Mouse (Mus musculus) limb, embryonic 11.5 days (tissue): ENCODE measurements around the gene Wbp11. TPM values are rescaled to one million over a fixed set of nuclear protein-coding genes. Genes with fewer than 3 reads are reported as not detected.
A peak's percentile ranks its signal among the peaks of the same experiment; 100 is the strongest.

ENCODE experiments used
- ATAC-seq: fragments of 200-750 bp; cut with Nextera tagmentation; 2 replicates; pipeline ENCODE4 v1.8.0; 2017; ENCODE audit warnings: low read depth; ENCODE audit not compliant: insufficient number of reproducible peaks, low FRiP score, low TSS enrichment
- DNase-seq: peaks from one replicate; pipeline ENCODE4 v3.0.0-alpha.2; 2015; ENCODE audit warnings: low spot score
- H3K27ac ChIP-seq: fragments of 300-500 bp; sonication (generic); replicated peaks from 2 replicates; pipeline ENCODE4 v1.5.1; 2014; ENCODE audit warnings: low read depth, mild to moderate bottlenecking, low read length
- H3K27me3 ChIP-seq: fragments of 300-500 bp; sonication (generic); 2 replicates; pipeline ENCODE4 v1.6.1; 2014; ENCODE audit warnings: mild to moderate bottlenecking, low read length, mixed read lengths; ENCODE audit not compliant: control insufficient read depth, insufficient read depth
- H3K36me3 ChIP-seq: fragments of 300-500 bp; sonication (generic); 2 replicates; pipeline ENCODE4 v1.6.1; 2014; ENCODE audit warnings: mild to moderate bottlenecking, low read length, moderate library complexity, mixed read lengths; ENCODE audit not compliant: control insufficient read depth, insufficient read depth
- H3K4me1 ChIP-seq: fragments of 300-500 bp; sonication (generic); 2 replicates; pipeline ENCODE4 v1.6.1; 2014; ENCODE audit warnings: low read length, mixed read lengths; ENCODE audit not compliant: control insufficient read depth, insufficient read depth
- H3K4me2 ChIP-seq: fragments of 300-500 bp; sonication (generic); 2 replicates; pipeline ENCODE4 v1.6.1; 2014; ENCODE audit warnings: low read depth, mild to moderate bottlenecking, moderate library complexity; ENCODE audit not compliant: severe bottlenecking
- H3K4me3 ChIP-seq: fragments of 300-500 bp; sonication (generic); 2 replicates; pipeline ENCODE4 v1.5.1; 2014; ENCODE audit warnings: low read depth, low read length
- H3K9ac ChIP-seq: fragments of 300-500 bp; sonication (generic); 2 replicates; pipeline ENCODE4 v1.6.1; 2014; ENCODE audit warnings: mild to moderate bottlenecking, low read length
- H3K9me3 ChIP-seq: fragments of 300-500 bp; sonication (generic); 2 replicates; pipeline ENCODE4 v1.6.1; 2016; ENCODE audit warnings: low read length; ENCODE audit not compliant: control insufficient read depth
- WGBS: fragments of 180-500 bp; shearing (Covaris S2); extraction: QIAGEN DNeasy Blood & Tissue Kit; methylation state at CpG from one replicate; pipeline ENCODE4 v1.1.7; 2014; 5-methylcytosine and 5-hydroxymethylcytosine counted together
- polyA plus RNA-seq: library from polyadenylated mRNA; unstranded; fragments of >200 nt; fragmentation: Nextera tagmentation; extraction: Ambion mirVana; gene quantifications from 2 replicates; pipeline ENCODE4 v1.2.1, GENCODE M21; 2014

Gene Wbp11
- polyA plus RNA-seq, 1 experiment from 2014 or later: 169 TPM

GRCm38 (mm10) chr6:136815381-136815780 lies 12.7 kb downstream of the Wbp11 start:
- WGBS: 94% methylated on average over 7 of the region's 7 CpGs
- peaks cover 46% of the 10 kb centered on the region for H3K36me3 ChIP-seq
- no peaks in the 10 kb centered on the region for H3K27me3 ChIP-seq

GRCm38 (mm10) chr6:136813117-136813516 lies 14.9 kb downstream of the Wbp11 start:
- 47% methylated on average over 4 of the region's 4 CpGs for WGBS
- H3K4me2 ChIP-seq: no peak overlapping the region
- H3K4me1 ChIP-seq: no peaks in the 10 kb centered on the region
- no peak overlapping the region for H3K4me3 ChIP-seq
- ATAC-seq (no peak), DNase-seq (no peak)
- peaks cover 36% of the 10 kb centered on the region for H3K36me3 ChIP-seq
- no peaks in the 10 kb centered on the region for H3K27me3 ChIP-seq
- no peak overlapping the region for H3K27ac ChIP-seq
- no peaks in the 10 kb centered on the region for H3K9me3 ChIP-seq
- H3K9ac ChIP-seq: no peak overlapping the region

More at GRCm38 (mm10) chr6:136815381-136815780, 12.7 kb downstream of the Wbp11 start:
- ATAC-seq (no peak), DNase-seq (no peak)
- no peak overlapping the region for H3K27ac ChIP-seq
- H3K9ac ChIP-seq: no peak overlapping the region
- no peaks in the 10 kb centered on the region for H3K9me3 ChIP-seq
- no peak overlapping the region for H3K4me2 ChIP-seq
- no peak overlapping the region for H3K4me3 ChIP-seq
- no peaks in the 10 kb centered on the region for H3K4me1 ChIP-seq

- DNase-seq (no peak), ATAC-seq (no peak)
- H3K27me3 ChIP-seq: no peaks in the 10 kb centered on the region
- H3K4me2 ChIP-seq: no peak overlapping the region
- H3K9me3 ChIP-seq: no peaks in the 10 kb centered on the region
- no peaks in the 10 kb centered on the region for H3K4me1 ChIP-seq
- H3K36me3 ChIP-seq: peaks cover 24% of the 10 kb centered on the region
- H3K4me3 ChIP-seq: no peak overlapping the region
- no peak overlapping the region for H3K9ac ChIP-seq
- 89% methylated on average over 10 of the region's 10 CpGs for WGBS
- no peak overlapping the region for H3K27ac ChIP-seq
Observed at GRCm38 (mm10) chr6:136811196-136811595, 16.8 kb downstream of the Wbp11 start.

DNA sequence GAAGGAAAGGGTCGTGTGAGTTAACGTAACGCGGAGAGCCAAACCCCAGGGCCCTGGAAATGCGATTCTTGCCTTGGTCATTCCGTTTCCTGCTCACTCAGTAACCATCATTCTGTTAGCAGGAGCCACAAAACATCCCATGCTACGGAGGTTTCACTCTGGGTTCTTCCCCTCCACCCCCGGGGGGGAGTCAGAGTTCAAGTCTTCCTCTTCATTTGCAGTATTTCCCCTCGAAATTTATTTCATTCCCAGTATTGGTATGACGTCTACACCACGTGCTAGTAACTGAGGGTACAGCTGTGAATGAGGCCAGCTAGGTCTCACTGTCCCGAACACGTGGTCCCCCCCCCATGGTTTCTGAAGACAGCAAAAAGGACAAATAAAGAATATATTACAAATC lies 18.4 kb downstream of the Wbp11 start:
- Histone ChIP-seq H3K27ac (no peak overlapping the region), H3K9ac (no peak overlapping the region), H3K36me3 (peaks cover 14% of the 10 kb centered on the region), H3K9me3 (no peaks in the 10 kb centered on the region), H3K4me2 (peak overlapping the region; percentile 90; the same call in 1 of the 2 replicates), H3K4me3 (peak overlapping the region; percentile 71; the same call in 1 of the 2 replicates), H3K27me3 (no peaks in the 10 kb centered on the region), H3K4me1 (peaks cover 2% of the 10 kb centered on the region; the same call in 1 of the 2 replicates)
- ATAC-seq (no peak), DNase-seq (no peak)
- WGBS: 77% methylated on average over 13 of the region's 13 CpGs

DNA sequence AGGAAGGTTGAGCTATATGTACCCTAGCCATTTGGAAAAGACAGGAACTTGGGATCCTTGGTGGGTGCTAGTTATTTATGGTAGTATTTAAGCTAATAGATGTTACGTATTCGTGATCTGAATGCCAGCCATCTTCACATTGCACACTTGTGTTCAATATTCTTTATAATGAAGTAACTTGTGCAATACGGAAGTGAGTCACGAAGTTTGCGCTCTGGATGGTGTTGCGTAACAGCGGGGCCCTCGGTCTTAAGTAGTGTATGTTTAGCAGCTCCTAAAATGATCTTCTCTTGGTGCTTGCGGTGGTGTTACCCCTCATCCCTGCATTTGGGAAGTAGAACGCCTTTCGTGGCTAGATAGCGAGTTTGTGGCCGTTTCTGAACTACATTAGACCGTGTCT lies 19.0 kb downstream of the Wbp11 start:
- Histone ChIP-seq H3K27ac (no peak overlapping the region), H3K9me3 (no peaks in the 10 kb centered on the region), H3K27me3 (no peaks in the 10 kb centered on the region), H3K9ac (peak overlapping the region; percentile 55; the same call in 1 of the 2 replicates), H3K4me2 (peak overlapping the region; percentile 90), H3K4me1 (peaks cover 2% of the 10 kb centered on the region; the same call in 1 of the 2 replicates), H3K36me3 (peaks cover 10% of the 10 kb centered on the region), H3K4me3 (peak overlapping the region; percentile 71)
- DNase-seq (no peak), ATAC-seq (no peak)
- 38% methylated on average over 14 of the region's 14 CpGs for WGBS

- DNase-seq (peak; percentile 44), ATAC-seq (0 out of 2 replicates have a peak, but pooled peaks have one; percentile 0)
- Histone ChIP-seq H3K36me3 (peaks cover 6% of the 10 kb centered on the region; the same call in 1 of the 2 replicates), H3K4me2 (peak overlapping the region; percentile 90), H3K9ac (peak overlapping the region; percentile 55), H3K27ac (no peak overlapping the region), H3K4me3 (peak overlapping the region; percentile 71), H3K27me3 (no peaks in the 10 kb centered on the region), H3K4me1 (peaks cover 2% of the 10 kb centered on the region; the same call in 1 of the 2 replicates), H3K9me3 (no peaks in the 10 kb centered on the region)
- 1% methylated on average over 28 of the region's 28 CpGs for WGBS
Observed at GRCm38 (mm10) chr6:136808631-136809046, 19.4 kb downstream of the Wbp11 start.

DNA sequence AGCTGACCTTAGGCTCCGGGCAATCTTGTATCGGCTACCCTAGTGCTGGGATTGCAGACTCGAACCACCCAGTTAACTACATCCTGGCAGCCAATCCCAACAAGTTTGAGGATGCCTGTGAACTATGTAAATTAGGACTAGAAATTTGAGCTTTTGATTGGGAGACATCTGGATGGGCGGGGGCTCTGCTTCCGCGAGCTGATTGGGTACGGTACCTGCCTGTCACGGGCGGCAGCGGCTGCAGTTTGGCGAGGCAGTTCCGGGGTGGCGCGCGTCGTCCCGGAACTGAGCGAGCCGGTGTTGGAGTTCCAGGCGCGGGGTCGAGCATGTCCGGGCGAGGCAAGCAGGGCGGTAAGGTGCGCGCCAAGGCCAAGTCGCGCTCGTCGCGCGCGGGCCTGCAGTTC lies 20.0 kb downstream of the Wbp11 start, which contains the start of gene H2afj:
TSS of gene H2afj (plus strand) at position 231 of the 404 bp plus-strand sequence.
- H3K4me1 ChIP-seq: peaks cover 6% of the 10 kb centered on the region; the same call in 1 of the 2 replicates
- ATAC-seq (peak; percentile 77), DNase-seq (peak; percentile 99)
- WGBS: under 1% methylated on average over 34 of the region's 34 CpGs
- H3K36me3 ChIP-seq: peaks cover 3% of the 10 kb centered on the region; the same call in 1 of the 2 replicates
- H3K9me3 ChIP-seq: no peaks in the 10 kb centered on the region
- H3K9ac ChIP-seq: peak within 1 kb of the TSS; percentile 55
- H3K4me2 ChIP-seq: peak within 1 kb of the TSS; percentile 90
- peak within 1 kb of the TSS; percentile 71 for H3K4me3 ChIP-seq
- H3K27me3 ChIP-seq: no peaks in the 10 kb centered on the region
- H3K27ac ChIP-seq: 0 out of 2 replicates have a peak within 1 kb of the TSS, but pooled peaks have one; percentile 11

GRCm38 (mm10) chr6:136807395-136808013 lies 20.5 kb downstream of the Wbp11 start:
- peak overlapping the region; percentile 45; the same call in 1 of the 2 replicates for H3K9ac ChIP-seq
- peak; percentile 5; the same call in 1 of the 2 replicates for ATAC-seq

More at GRCm38 (mm10) chr6:136807395-136808013, 20.5 kb downstream of the Wbp11 start:
- Histone ChIP-seq H3K4me2 (peak overlapping the region; percentile 42), H3K4me1 (peaks cover 7% of the 10 kb centered on the region; the same call in 1 of the 2 replicates), H3K9me3 (no peaks in the 10 kb centered on the region), H3K27me3 (no peaks in the 10 kb centered on the region), H3K36me3 (peaks cover 2% of the 10 kb centered on the region; the same call in 1 of the 2 replicates), H3K27ac (no peak overlapping the region), H3K4me3 (peak overlapping the region; percentile 71; the same call in 1 of the 2 replicates)
- 34% methylated on average over 18 of the region's 18 CpGs for WGBS
- DNase-seq: no peak
